Mouse (Mus musculus) forebrain, embryonic 15.5 days (tissue): ENCODE results near the gene Nt5dc3. TPM values are rescaled to one million over a fixed set of nuclear protein-coding genes. Genes with fewer than 3 reads are reported as not detected.
A peak's percentile ranks its signal among the peaks of the same experiment; 100 is the strongest.

Experiments
- ATAC-seq: fragments of 200-750 bp; cut with Nextera tagmentation; replicated peaks from 2 replicates; pipeline ENCODE4 v1.8.0; 2017; ENCODE audit warnings: mild to moderate bottlenecking, moderate TSS enrichment, moderate library complexity
- H3K27ac ChIP-seq: fragments of 300-500 bp; sonication (generic); replicated peaks from 2 replicates; pipeline ENCODE4 v1.5.1; 2015; ENCODE audit warnings: mild to moderate bottlenecking, inconsistent platforms
- H3K27me3 ChIP-seq: fragments of 300-500 bp; sonication (generic); 2 replicates; pipeline ENCODE4 v1.6.1; 2015; ENCODE audit warnings: inconsistent platforms
- H3K36me3 ChIP-seq: fragments of 300-500 bp; sonication (generic); 2 replicates; pipeline ENCODE4 v1.6.1; 2015; ENCODE audit warnings: mild to moderate bottlenecking, inconsistent platforms
- H3K4me1 ChIP-seq: fragments of 300-500 bp; sonication (generic); 2 replicates; pipeline ENCODE4 v1.6.1; 2015; ENCODE audit warnings: inconsistent platforms
- H3K4me2 ChIP-seq: fragments of 300-500 bp; sonication (generic); replicated peaks from 2 replicates; pipeline ENCODE4 v1.6.1; 2015; ENCODE audit warnings: mild to moderate bottlenecking, inconsistent platforms
- H3K4me3 ChIP-seq: fragments of 300-500 bp; sonication (generic); 2 replicates; pipeline ENCODE4 v1.5.1; 2015; ENCODE audit warnings: mild to moderate bottlenecking, inconsistent platforms
- H3K9ac ChIP-seq: fragments of 300-500 bp; sonication (generic); replicated peaks from 2 replicates; pipeline ENCODE4 v1.6.1; 2015; ENCODE audit warnings: mild to moderate bottlenecking, inconsistent platforms
- H3K9me3 ChIP-seq: fragments of 300-500 bp; sonication (generic); 2 replicates; pipeline ENCODE4 v1.6.1; 2016; ENCODE audit warnings: inconsistent platforms
- WGBS: fragments of 180-500 bp; shearing (Covaris S2); methylation state at CpG from one replicate; pipeline ENCODE4 v1.1.7; 2015; ENCODE audit warnings: mixed read lengths; 5-methylcytosine and 5-hydroxymethylcytosine counted together
- polyA plus RNA-seq: library from polyadenylated mRNA; unstranded; fragments of >200 nt; fragmentation: Nextera tagmentation; extraction: Ambion mirVana; gene quantifications from 2 replicates; pipeline ENCODE4 v1.2.1, GENCODE M21; 2015

Gene Nt5dc3
- polyA plus RNA-seq, 1 experiment from 2014 or later, result 6.7 TPM

- Histone ChIP-seq H3K4me3 (no peak overlapping the region), H3K27ac (0 out of 2 replicates have a peak overlapping the region, but pooled peaks have one; percentile 9), H3K36me3 (no peaks in the 10 kb centered on the region), H3K9ac (no peak overlapping the region), H3K4me2 (no peak overlapping the region), H3K9me3 (no peaks in the 10 kb centered on the region), H3K27me3 (no peaks in the 10 kb centered on the region), H3K4me1 (no peaks in the 10 kb centered on the region)
- ATAC-seq, result 0 out of 2 replicates have a peak, but pooled peaks have one; percentile 2
- 75% methylated on average over 3 of the region's 3 CpGs for WGBS
Observed at GRCm38 (mm10) chr10:86762384-86762730, 16.4 kb upstream of the Nt5dc3 start.

GRCm38 (mm10) chr10:86763672-86764071 lies 15.1 kb upstream of the Nt5dc3 start, which contains the start of gene Gm49358:
Gm49358 (plus strand) TSS chr10:86763972.
- Histone ChIP-seq H3K9ac (no peak within 1 kb of the TSS), H3K27me3 (no peaks in the 10 kb centered on the region), H3K9me3 (no peaks in the 10 kb centered on the region), H3K27ac (no peak within 1 kb of the TSS), H3K36me3 (no peaks in the 10 kb centered on the region), H3K4me2 (no peak within 1 kb of the TSS), H3K4me3 (no peak within 1 kb of the TSS), H3K4me1 (no peaks in the 10 kb centered on the region)
- no peak for ATAC-seq
- 95% methylated on average over 5 of the region's 5 CpGs for WGBS

- Histone ChIP-seq H3K27ac (no peak overlapping the region), H3K9ac (no peak overlapping the region), H3K27me3 (no peaks in the 10 kb centered on the region), H3K36me3 (no peaks in the 10 kb centered on the region), H3K4me2 (no peak overlapping the region), H3K9me3 (no peaks in the 10 kb centered on the region), H3K4me3 (no peak overlapping the region), H3K4me1 (peaks cover 14% of the 10 kb centered on the region)
- ATAC-seq, result no peak
- 86% methylated on average over 4 of the region's 4 CpGs for WGBS
Observed at GRCm38 (mm10) chr10:86765344-86765966, 13.3 kb upstream of the Nt5dc3 start.

GRCm38 (mm10) chr10:86769216-86769615 lies 9.6 kb upstream of the Nt5dc3 start:
- no peak overlapping the region for H3K4me2 ChIP-seq
- H3K9me3 ChIP-seq, result no peaks in the 10 kb centered on the region
- no peaks in the 10 kb centered on the region for H3K27me3 ChIP-seq
- no peak overlapping the region for H3K4me3 ChIP-seq
- ATAC-seq, result no peak
- peaks cover 14% of the 10 kb centered on the region for H3K4me1 ChIP-seq
- H3K9ac ChIP-seq, result no peak overlapping the region
- peak overlapping the region; percentile 41; the same call in 1 of the 2 replicates for H3K27ac ChIP-seq
- 55% methylated on average over 5 of the region's 5 CpGs for WGBS
- H3K36me3 ChIP-seq, result no peaks in the 10 kb centered on the region

- peak overlapping the region; percentile 41; the same call in 1 of the 2 replicates for H3K27ac ChIP-seq
- H3K4me2 ChIP-seq, result no peak overlapping the region
- H3K4me3 ChIP-seq, result no peak overlapping the region
- ATAC-seq, result peak; percentile 73
- WGBS, result 8% methylated on average over 4 of the region's 4 CpGs
- H3K9me3 ChIP-seq, result no peaks in the 10 kb centered on the region
- H3K4me1 ChIP-seq, result peaks cover 14% of the 10 kb centered on the region
- no peaks in the 10 kb centered on the region for H3K27me3 ChIP-seq
- no peak overlapping the region for H3K9ac ChIP-seq
- H3K36me3 ChIP-seq, result no peaks in the 10 kb centered on the region
Observed at GRCm38 (mm10) chr10:86769797-86770196, 9.0 kb upstream of the Nt5dc3 start.

GRCm38 (mm10) chr10:86771701-86772100 lies 7.1 kb upstream of the Nt5dc3 start:
- Histone ChIP-seq H3K4me2 (no peak overlapping the region), H3K9me3 (no peaks in the 10 kb centered on the region), H3K9ac (no peak overlapping the region), H3K27ac (no peak overlapping the region), H3K27me3 (no peaks in the 10 kb centered on the region), H3K36me3 (no peaks in the 10 kb centered on the region), H3K4me3 (no peak overlapping the region), H3K4me1 (peaks cover 14% of the 10 kb centered on the region)
- ATAC-seq, result no peak
- 85% methylated on average over 5 of the region's 5 CpGs for WGBS

GRCm38 (mm10) chr10:86772231-86772631 lies 6.6 kb upstream of the Nt5dc3 start:
- H3K4me1 ChIP-seq, result peaks cover 14% of the 10 kb centered on the region
- no peaks in the 10 kb centered on the region for H3K27me3 ChIP-seq
- no peak overlapping the region for H3K4me2 ChIP-seq
- 62% methylated on average over 6 of the region's 6 CpGs for WGBS
- no peaks in the 10 kb centered on the region for H3K36me3 ChIP-seq
- H3K9me3 ChIP-seq, result no peaks in the 10 kb centered on the region
- no peak for ATAC-seq
- H3K4me3 ChIP-seq, result no peak overlapping the region
- no peak overlapping the region for H3K27ac ChIP-seq
- no peak overlapping the region for H3K9ac ChIP-seq

- ATAC-seq, result no peak
- peaks cover 23% of the 10 kb centered on the region for H3K4me1 ChIP-seq
- no peaks in the 10 kb centered on the region for H3K36me3 ChIP-seq
- H3K9ac ChIP-seq, result no peak overlapping the region
- 85% methylated on average over 4 of the region's 4 CpGs for WGBS
- H3K9me3 ChIP-seq, result no peaks in the 10 kb centered on the region
- H3K27ac ChIP-seq, result no peak overlapping the region; the same call in 1 of the 2 replicates
- H3K27me3 ChIP-seq, result no peaks in the 10 kb centered on the region
- H3K4me2 ChIP-seq, result no peak overlapping the region
- H3K4me3 ChIP-seq, result no peak overlapping the region
Observed at GRCm38 (mm10) chr10:86773360-86773759, 5.4 kb upstream of the Nt5dc3 start.

- Histone ChIP-seq H3K36me3 (no peaks in the 10 kb centered on the region), H3K9me3 (no peaks in the 10 kb centered on the region), H3K4me3 (no peak overlapping the region), H3K27ac (no peak overlapping the region), H3K9ac (no peak overlapping the region), H3K4me1 (peaks cover 23% of the 10 kb centered on the region), H3K27me3 (no peaks in the 10 kb centered on the region), H3K4me2 (no peak overlapping the region)
- WGBS, result 73% methylated on average over 9 of the region's 9 CpGs
- no peak for ATAC-seq
Observed at GRCm38 (mm10) chr10:86776281-86776680, 2.5 kb upstream of the Nt5dc3 start.

- no peak overlapping the region for H3K27ac ChIP-seq
- H3K4me3 ChIP-seq, result peak overlapping the region; percentile 70
- no peaks in the 10 kb centered on the region for H3K36me3 ChIP-seq
- no peak for ATAC-seq
- 47% methylated on average over 19 of the region's 19 CpGs for WGBS
- no peaks in the 10 kb centered on the region for H3K9me3 ChIP-seq
- H3K4me1 ChIP-seq, result peaks cover 35% of the 10 kb centered on the region
- H3K4me2 ChIP-seq, result peak overlapping the region; percentile 95
- peak overlapping the region; percentile 54 for H3K9ac ChIP-seq
- H3K27me3 ChIP-seq, result no peaks in the 10 kb centered on the region
Observed at GRCm38 (mm10) chr10:86777614-86778319, 1.0 kb upstream of the Nt5dc3 start.

- ATAC-seq, result peak; percentile 55
- Histone ChIP-seq H3K27me3 (no peaks in the 10 kb centered on the region), H3K4me2 (peak overlapping the region; percentile 95), H3K36me3 (no peaks in the 10 kb centered on the region), H3K4me1 (peaks cover 36% of the 10 kb centered on the region), H3K9ac (peak overlapping the region; percentile 62), H3K9me3 (no peaks in the 10 kb centered on the region), H3K27ac (peak overlapping the region; percentile 46), H3K4me3 (peak overlapping the region; percentile 70)
- under 1% methylated on average over 57 of the region's 58 CpGs for WGBS
Observed at GRCm38 (mm10) chr10:86779117-86779755, 431 bp downstream of the Nt5dc3 start.

- Histone ChIP-seq H3K4me1 (peaks cover 36% of the 10 kb centered on the region), H3K4me3 (peak overlapping the region; percentile 70), H3K9me3 (no peaks in the 10 kb centered on the region), H3K27ac (no peak overlapping the region), H3K36me3 (no peaks in the 10 kb centered on the region), H3K27me3 (no peaks in the 10 kb centered on the region), H3K9ac (peak overlapping the region; percentile 62), H3K4me2 (peak overlapping the region; percentile 95)
- no peak for ATAC-seq
- WGBS, result 17% methylated on average over 12 of the region's 12 CpGs
Observed at GRCm38 (mm10) chr10:86779816-86780500, 1.2 kb downstream of the Nt5dc3 start.
